Mouse (Mus musculus): Measurements from ENCODE around the gene Elmod1. TPM values are rescaled to one million over a fixed set of nuclear protein-coding genes. Genes with fewer than 3 reads are reported as not detected.

The Elmod1 gene
- polyA plus RNA-seq, 1 experiment from 2014 or later = 34.8 TPM

GRCm38 (mm10) chr9:53905418-53905817 is 69.7 kb downstream of the Elmod1 start:
- no peak for ATAC-seq (replicated peaks)
- Histone ChIP-seq H3K9ac (replicated peaks) (no peak overlapping the region), H3K9me3 (no peaks in the 10 kb centered on the region), H3K4me2 (replicated peaks) (no peak overlapping the region), H3K36me3 (no peaks in the 10 kb centered on the region), H3K4me1 (peaks cover 11% of the 10 kb centered on the region; the same call in 1 of the 2 replicates), H3K27ac (replicated peaks) (no peak overlapping the region), H3K4me3 (no peak overlapping the region), H3K27me3 (no peaks in the 10 kb centered on the region)
- WGBS = 60% methylated on average over 3 of the region's 3 CpGs

GRCm38 (mm10) chr9:53903215-53903842 is 71.8 kb downstream of the Elmod1 start:
- no peak overlapping the region for H3K4me3 ChIP-seq
- H3K9ac ChIP-seq (replicated peaks) = no peak overlapping the region
- WGBS = 52% methylated on average over 7 of the region's 7 CpGs
- peak overlapping the region; percentile 89 for H3K27ac ChIP-seq (replicated peaks)
- H3K9me3 ChIP-seq = no peaks in the 10 kb centered on the region
- no peak overlapping the region for H3K4me2 ChIP-seq (replicated peaks)
- H3K4me1 ChIP-seq = peaks cover 15% of the 10 kb centered on the region; the same call in 1 of the 2 replicates
- H3K27me3 ChIP-seq = no peaks in the 10 kb centered on the region
- no peaks in the 10 kb centered on the region for H3K36me3 ChIP-seq
- peak; percentile 51; the same call in 1 of the 2 replicates for ATAC-seq (replicated peaks)

- peak; percentile 78 for ATAC-seq (replicated peaks)
- Histone ChIP-seq H3K9ac (replicated peaks) (no peak overlapping the region), H3K4me3 (no peak overlapping the region), H3K27ac (replicated peaks) (peak overlapping the region; percentile 78), H3K9me3 (no peaks in the 10 kb centered on the region), H3K4me1 (peaks cover 11% of the 10 kb centered on the region; the same call in 1 of the 2 replicates), H3K36me3 (no peaks in the 10 kb centered on the region), H3K4me2 (replicated peaks) (no peak overlapping the region), H3K27me3 (no peaks in the 10 kb centered on the region)
- 60% methylated on average over 6 of the region's 6 CpGs for WGBS
These were observed 75.3 kb downstream of the Elmod1 start for GRCm38 (mm10) chr9:53899836-53900235.

GRCm38 (mm10) chr9:53895827-53896226 is 79.3 kb downstream of the Elmod1 start:
- no peak overlapping the region for H3K4me3 ChIP-seq
- no peaks in the 10 kb centered on the region for H3K27me3 ChIP-seq
- peaks cover 7% of the 10 kb centered on the region; the same call in 1 of the 2 replicates for H3K4me1 ChIP-seq
- H3K27ac ChIP-seq (replicated peaks) = no peak overlapping the region
- 79% methylated on average over 7 of the region's 7 CpGs for WGBS
- no peaks in the 10 kb centered on the region for H3K9me3 ChIP-seq
- ATAC-seq (replicated peaks) = no peak
- H3K4me2 ChIP-seq (replicated peaks) = no peak overlapping the region
- H3K9ac ChIP-seq (replicated peaks) = no peak overlapping the region
- H3K36me3 ChIP-seq = no peaks in the 10 kb centered on the region

GRCm38 (mm10) chr9:53890075-53890474 is 85.0 kb downstream of the Elmod1 start:
- peak; percentile 70 for ATAC-seq (replicated peaks)
- WGBS = 4% methylated on average over 1 of the region's 1 CpGs
- Histone ChIP-seq H3K36me3 (no peaks in the 10 kb centered on the region), H3K27ac (replicated peaks) (no peak overlapping the region), H3K4me2 (replicated peaks) (no peak overlapping the region), H3K4me3 (no peak overlapping the region), H3K9me3 (no peaks in the 10 kb centered on the region), H3K9ac (replicated peaks) (no peak overlapping the region), H3K27me3 (no peaks in the 10 kb centered on the region), H3K4me1 (no peaks in the 10 kb centered on the region)

GRCm38 (mm10) chr9:53883588-53884280 is 91.4 kb downstream of the Elmod1 start:
- H3K9me3 ChIP-seq = no peaks in the 10 kb centered on the region
- H3K27ac ChIP-seq (replicated peaks) = peak overlapping the region; percentile 79
- H3K4me1 ChIP-seq = no peaks in the 10 kb centered on the region
- H3K4me2 ChIP-seq (replicated peaks) = no peak overlapping the region
- H3K36me3 ChIP-seq = no peaks in the 10 kb centered on the region
- H3K4me3 ChIP-seq = no peak overlapping the region
- WGBS = 81% methylated on average over 23 of the region's 23 CpGs
- H3K27me3 ChIP-seq = no peaks in the 10 kb centered on the region
- ATAC-seq (replicated peaks) = peak; percentile 93
- H3K9ac ChIP-seq (replicated peaks) = no peak overlapping the region

GRCm38 (mm10) chr9:53877423-53877822 is 97.7 kb downstream of the Elmod1 start:
- 21% methylated on average over 2 of the region's 2 CpGs for WGBS
- Histone ChIP-seq H3K36me3 (no peaks in the 10 kb centered on the region), H3K9ac (replicated peaks) (no peak overlapping the region), H3K27ac (replicated peaks) (no peak overlapping the region), H3K27me3 (no peaks in the 10 kb centered on the region), H3K4me1 (no peaks in the 10 kb centered on the region), H3K4me2 (replicated peaks) (no peak overlapping the region), H3K4me3 (no peak overlapping the region), H3K9me3 (no peaks in the 10 kb centered on the region)
- no peak for ATAC-seq (replicated peaks)

GRCm38 (mm10) chr9:53873239-53873638 is 101.9 kb downstream of the Elmod1 start:
- no peaks in the 10 kb centered on the region for H3K27me3 ChIP-seq
- no peak overlapping the region for H3K4me3 ChIP-seq
- no peaks in the 10 kb centered on the region for H3K9me3 ChIP-seq
- no peak overlapping the region for H3K4me2 ChIP-seq (replicated peaks)
- no peaks in the 10 kb centered on the region for H3K4me1 ChIP-seq
- no peak overlapping the region for H3K27ac ChIP-seq (replicated peaks)
- H3K36me3 ChIP-seq = no peaks in the 10 kb centered on the region
- H3K9ac ChIP-seq (replicated peaks) = no peak overlapping the region
- 91% methylated on average over 8 of the region's 8 CpGs for WGBS
- ATAC-seq (replicated peaks) = no peak

Other genes starting within 250 kb of the Elmod1 start
- 9.0 and 9.7 TPM in 2 replicates for gene Slc35f2, start 203.8 kb downstream of the Elmod1 start, polyA plus RNA-seq (2015; fragmentation: Nextera tagmentation; extraction: Ambion mirVana)
- gene Sln, start 125.1 kb downstream of the Elmod1 start, polyA plus RNA-seq (2015; fragmentation: Nextera tagmentation; extraction: Ambion mirVana) = 1.3 and 1.5 TPM in 2 replicates
- 0.31 and 0.56 TPM in 2 replicates for gene Tnfaip8l3, start 93.1 kb upstream of the Elmod1 start, polyA plus RNA-seq (2015; fragmentation: Nextera tagmentation; extraction: Ambion mirVana)